Mouse (Mus musculus) heart, adult 2 months (tissue): ENCODE results near the gene Crebl2.

Source experiments
- CTCF ChIP-seq: fragments of 200-600 bp; IDR thresholded peaks from 2 replicates; pipeline ENCODE4 v1.8.1; 2022; ENCODE audit warnings: antibody characterized with exemption, mild to moderate bottlenecking, moderate library complexity
- EP300 ChIP-seq: fragments of 200-500 bp; IDR thresholded peaks from 2 replicates; pipeline ENCODE4 v1.6.1; 2011; ENCODE audit warnings: low read depth, low read length, control low read depth; ENCODE audit not compliant: insufficient read depth
- POLR2A ChIP-seq: fragments of 200-500 bp; IDR thresholded peaks from 2 replicates; pipeline ENCODE4 v1.6.1; 2011; ENCODE audit warnings: mild to moderate bottlenecking, low read depth, low read length, control low read depth; ENCODE audit not compliant: insufficient read depth

GRCm38 (mm10) chr6:134845726-134846125 is 15.8 kb downstream of the Crebl2 start:
- TF ChIP-seq CTCF (no peak), POLR2A (no peak), EP300 (no peak)
